Mouse (Mus musculus) layer of hippocampus, postnatal 14 days (tissue): ENCODE measurements around the gene Meioc. TPM values are rescaled to one million over a fixed set of nuclear protein-coding genes. Genes with fewer than 3 reads are reported as not detected.
A peak's percentile ranks its signal among the peaks of the same experiment; 100 is the strongest.
"Not testable (repeated sequence)": the region's sequence is repeated elsewhere in the genome, so short reads cannot be mapped to it uniquely, and the experiment has no call there.

Source experiments
- DNase-seq, 2 experiments: peaks; one replicate each; pipeline ENCODE4 v3.0.0; 2021 to 2022; ENCODE audit warnings: low spot score in 2 of 2, mixed read lengths in 1 of 2
- microRNA-seq, 2 experiments: library from miRNA; unstranded; fragments of <30 nt; microRNA quantifications; one replicate each; pipeline ENCODE4 v1.2.0; 2021
- total RNA-seq, 2 experiments: library from RNA; stranded (reverse); gene quantifications; 2 replicates each; pipeline ENCODE4 v1.2.3; 2021

Gene Meioc
- total RNA-seq, 2 experiments from 2014 or later, result not detected

- DNase-seq, result no peak
These were observed 2.3 kb downstream of the Meioc start for GRCm38 (mm10) chr11:102665637-102666435.

- DNase-seq, result peak; percentile 54 to 69
These were observed 26.6 kb downstream of the Meioc start for GRCm38 (mm10) chr11:102690162-102690561.

GRCm38 (mm10) chr11:102695289-102695688 lies 31.8 kb downstream of the Meioc start:
- DNase-seq, result peak; percentile 15 to 44

GRCm38 (mm10) chr11:102697338-102698017 lies 34.0 kb downstream of the Meioc start, which contains the start of gene Ccdc43:
Ccdc43 (minus strand) TSS chr11:102697782.
- peak; percentile 83 to 88 for DNase-seq

GRCm38 (mm10) chr11:102698018-102698476 lies 34.5 kb downstream of the Meioc start:
- no peak for DNase-seq

GRCm38 (mm10) chr11:102702206-102702605 lies 38.7 kb downstream of the Meioc start:
- not testable (repeated sequence) for DNase-seq

- DNase-seq, result no peak
These were observed 48.9 kb downstream of the Meioc start for GRCm38 (mm10) chr11:102712411-102712810.

GRCm38 (mm10) chr11:102714578-102714977 lies 51.1 kb downstream of the Meioc start:
- DNase-seq, result not testable (repeated sequence)

GRCm38 (mm10) chr11:102716135-102716534 lies 52.6 kb downstream of the Meioc start:
- no peak for DNase-seq

GRCm38 (mm10) chr11:102725574-102725973 lies 62.1 kb downstream of the Meioc start:
- DNase-seq, result no peak

GRCm38 (mm10) chr11:102728614-102729013 lies 65.1 kb downstream of the Meioc start:
- DNase-seq, result peak; percentile 33 to 76

GRCm38 (mm10) chr11:102729835-102730234 lies 66.3 kb downstream of the Meioc start:
- no peak for DNase-seq

GRCm38 (mm10) chr11:102731366-102731765 lies 67.8 kb downstream of the Meioc start:
- no peak for DNase-seq

Small RNA genes within 50 kb of the gene (microRNA-seq; reads per million reads assigned to microRNA genes)
- 0 reads per million in 2 experiments for gene Gm22920

Other genes with a start within 250 kb of the Meioc start
- gene Grn, start 233.4 kb upstream of the Meioc start, total RNA-seq, result 10 to 100 TPM; 82.3 to 87.4 TPM
- gene Fam171a2, start 216.0 kb upstream of the Meioc start, total RNA-seq, result 10 to 100 TPM; 86.0 to 97.5 TPM
- 1 to 10 TPM; 2.3 to 2.7 TPM for gene Itga2b, start 193.6 kb upstream of the Meioc start, total RNA-seq
- gene Gpatch8, start 107.3 kb upstream of the Meioc start, total RNA-seq, result 10 to 100 TPM; 51.4 to 54.4 TPM
- gene Gm11627, start 84.3 kb upstream of the Meioc start, total RNA-seq, result 1 to 10 TPM; 6.4 to 6.9 TPM
- gene Fzd2, start 59.3 kb upstream of the Meioc start, total RNA-seq, result 1 to 10 TPM; 8.5 to 9.4 TPM
- 10 to 100 TPM; 37.9 to 41.3 TPM for gene Ccdc43, start 34.1 kb downstream of the Meioc start, total RNA-seq
- 100 to 1,000 TPM; 186 to 207 TPM for gene Adam11, start 97.7 kb downstream of the Meioc start, total RNA-seq
- 10 to 100 TPM; 10.3 to 12.9 TPM for gene Gjc1, start 156.0 kb downstream of the Meioc start, total RNA-seq
- gene Higd1b, start 172.1 kb downstream of the Meioc start, total RNA-seq, result 1 to 10 TPM; 5.3 to 6.5 TPM
- gene Eftud2, start 217.3 kb downstream of the Meioc start, total RNA-seq, result 100 to 1,000 TPM; 113 to 124 TPM
- gene Ccdc103, start 217.5 kb downstream of the Meioc start, total RNA-seq, result 1 to 10 TPM; 1.5 to 2.0 TPM
- under 1 TPM; 0.21 to 0.41 TPM for gene Fam187a, start 221.5 kb downstream of the Meioc start, total RNA-seq
- gene Gfap, start 237.2 kb downstream of the Meioc start, total RNA-seq, result 100 to 1,000 TPM; 263 to 355 TPM